Mouse (Mus musculus): ENCODE results near the gene Lst1. TPM values are rescaled to one million over a fixed set of nuclear protein-coding genes. Genes with fewer than 3 reads are reported as not detected.

The Lst1 gene
- polyA plus RNA-seq (2012) = 3.8 and 6.6 TPM in 2 replicates

DNA sequence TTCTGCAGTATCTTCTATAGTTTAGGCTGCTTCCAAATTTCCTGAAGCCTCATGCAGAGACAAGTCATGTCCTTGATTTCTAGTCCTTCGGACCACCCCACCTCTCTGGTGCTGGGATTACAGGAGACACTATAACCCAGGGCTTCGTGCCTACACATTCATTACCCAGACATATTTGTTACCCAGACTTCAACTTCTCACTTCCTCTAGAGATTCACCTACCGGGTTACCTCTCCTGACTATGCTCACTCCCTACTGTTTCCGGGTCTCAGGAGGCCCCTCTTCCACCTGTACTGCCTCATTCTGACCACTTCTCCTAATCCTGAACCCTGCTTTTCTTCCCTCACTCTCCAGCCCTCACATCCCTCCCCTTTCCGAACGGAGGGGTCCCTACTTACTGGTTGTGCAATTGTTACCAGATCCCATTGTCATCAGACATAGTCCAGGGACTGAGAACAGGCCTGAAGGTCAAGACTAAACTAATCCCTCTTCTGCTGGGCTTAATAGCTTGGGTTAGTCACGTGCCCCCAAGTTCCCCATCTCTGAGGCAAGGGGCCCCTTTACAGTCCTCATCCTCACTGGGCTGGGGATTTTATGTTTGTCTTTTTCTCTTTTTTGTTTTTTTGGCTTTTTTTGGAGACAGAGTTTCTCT is at the start of gene Lst1:
Gene Lst1, minus strand, starts transcription at position 481 of the 652 bp plus-strand sequence.

DNA sequence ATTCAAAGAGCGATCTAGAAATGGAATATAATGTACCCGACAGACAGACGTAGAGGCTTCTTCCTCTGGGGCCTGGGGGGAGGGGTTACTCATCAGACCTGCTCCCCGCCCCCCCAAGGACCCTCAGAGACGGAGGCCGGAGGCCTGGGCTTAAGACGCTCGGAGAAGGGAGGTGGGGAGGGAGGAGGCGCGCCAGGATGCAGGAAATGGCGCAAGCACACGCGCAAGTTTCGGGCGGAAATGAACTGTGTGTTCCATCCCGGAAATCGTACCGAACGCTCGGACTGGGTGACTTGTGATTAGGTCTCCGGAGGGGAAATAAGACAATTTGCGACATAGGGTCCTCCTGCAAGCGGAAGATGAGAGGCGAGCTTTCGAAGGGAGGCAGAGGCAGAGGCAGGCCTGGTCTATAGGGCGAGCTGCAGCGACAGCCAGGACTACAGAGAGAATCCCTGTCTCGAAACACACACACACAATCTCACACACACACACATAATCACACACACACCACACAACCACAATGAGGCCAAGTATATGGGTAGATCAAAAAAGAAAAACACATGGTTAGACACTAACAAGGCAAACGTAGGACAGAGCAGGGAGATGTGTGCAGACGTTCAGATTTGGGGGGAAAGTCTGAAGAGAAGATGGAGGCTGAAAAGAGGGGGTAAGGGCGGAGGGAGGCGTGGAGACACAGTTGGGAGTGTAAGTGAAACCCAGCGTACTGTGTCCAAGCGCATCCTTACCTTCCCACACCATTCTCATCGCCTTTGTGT is 47.6 kb upstream of the Lst1 start, which contains the start of gene Nfkbil1:
Gene Nfkbil1, minus strand, starts transcription at position 179 of the 776 bp plus-strand sequence.

DNA sequence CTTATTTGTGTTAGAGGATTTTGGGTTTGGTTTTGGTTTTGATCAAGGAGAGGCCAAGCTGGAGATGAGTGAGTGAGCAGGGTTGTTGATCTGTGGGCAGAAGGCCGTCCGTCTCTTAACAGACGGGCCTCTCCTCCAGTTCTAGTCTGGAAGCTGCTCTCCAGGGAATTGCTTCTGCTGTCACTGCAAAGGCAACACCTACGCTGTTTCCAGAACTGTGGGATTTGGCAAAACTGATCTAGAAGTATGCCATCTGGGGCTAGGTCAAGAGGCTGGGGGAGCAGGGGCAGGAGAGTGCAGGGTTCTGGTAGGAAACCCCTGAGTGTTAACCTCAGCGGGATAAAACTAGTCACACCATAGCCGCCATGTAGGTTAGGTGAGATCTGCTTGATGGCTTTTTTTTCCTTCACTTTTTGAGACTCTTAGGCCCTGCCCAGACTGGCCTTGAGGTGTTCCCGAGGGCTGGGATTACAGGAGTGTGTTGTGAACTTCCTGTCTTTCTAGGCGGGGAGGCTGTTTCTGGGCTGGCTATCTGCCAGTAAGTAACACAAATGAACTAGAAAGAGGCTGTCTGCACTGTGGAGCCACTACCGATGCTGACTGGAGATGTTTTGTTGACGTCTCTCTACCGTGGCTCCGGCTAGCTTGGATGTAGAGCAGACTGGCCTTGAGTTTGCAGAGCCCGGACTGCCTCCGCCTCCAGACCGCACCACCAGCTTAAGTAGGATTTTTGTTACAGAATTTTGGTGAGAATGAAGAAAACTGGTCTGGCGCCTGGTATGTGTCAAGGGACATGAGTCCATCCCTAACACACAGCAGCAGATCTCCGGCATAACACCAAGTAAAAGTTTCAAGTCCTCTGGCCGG is 45.1 kb upstream of the Lst1 start, which contains the start of gene Atp6v1g2:
Gene Atp6v1g2, plus strand, starts transcription at position 547 of the 867 bp plus-strand sequence.

GRCm38 (mm10) chr17:35220156-35220952 is 32.1 kb upstream of the Lst1 start, which contains the start of gene Gm16181:
Gene Gm16181, plus strand, starts transcription at chr17:35220834.

DNA sequence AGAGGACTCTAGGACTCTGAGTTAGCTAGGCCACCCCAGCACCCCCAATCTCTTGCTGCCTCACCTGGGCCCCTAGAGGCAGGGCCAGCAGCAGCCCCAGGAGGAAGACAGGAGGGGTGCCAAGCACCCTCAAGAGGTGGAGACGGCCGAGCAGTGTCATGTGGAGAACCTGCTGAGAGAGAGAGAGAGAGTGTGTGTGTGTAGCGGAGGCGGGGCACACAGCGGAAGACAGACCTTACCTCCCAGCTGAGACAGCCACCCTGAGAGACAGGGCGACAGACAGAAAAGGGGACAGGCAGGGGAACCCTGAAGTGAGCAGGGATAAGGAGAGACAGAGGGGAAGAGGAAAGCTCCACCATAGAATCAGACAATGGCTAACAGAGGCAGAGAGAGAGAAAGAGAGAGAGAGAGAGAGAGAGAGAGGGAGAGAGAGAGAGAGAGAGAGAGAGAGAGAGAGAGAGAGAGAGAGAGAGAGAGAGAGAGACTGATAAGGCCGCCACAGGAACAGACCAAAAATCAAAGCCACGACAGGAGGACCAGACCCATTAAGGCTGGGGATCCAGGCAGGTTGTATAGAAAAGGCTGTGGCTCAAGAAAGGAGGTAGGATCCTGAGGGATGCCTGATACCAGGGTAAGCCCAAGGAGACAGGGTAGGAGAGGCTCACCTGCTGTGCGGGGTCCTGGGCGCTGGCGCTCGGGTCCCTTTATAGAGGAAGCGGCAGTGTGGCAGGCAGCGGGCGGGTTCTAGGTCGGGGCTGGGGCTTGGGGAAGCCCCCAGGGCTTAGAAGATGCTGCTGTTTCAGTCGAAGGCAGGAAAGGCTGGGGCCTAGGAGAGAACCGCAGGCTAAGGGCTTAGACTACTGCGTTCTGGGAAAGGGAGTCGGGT is 16.5 kb upstream of the Lst1 start, which contains the start of gene Lta:
Gene Lta, minus strand, starts transcription at position 858 of the 886 bp plus-strand sequence.

DNA sequence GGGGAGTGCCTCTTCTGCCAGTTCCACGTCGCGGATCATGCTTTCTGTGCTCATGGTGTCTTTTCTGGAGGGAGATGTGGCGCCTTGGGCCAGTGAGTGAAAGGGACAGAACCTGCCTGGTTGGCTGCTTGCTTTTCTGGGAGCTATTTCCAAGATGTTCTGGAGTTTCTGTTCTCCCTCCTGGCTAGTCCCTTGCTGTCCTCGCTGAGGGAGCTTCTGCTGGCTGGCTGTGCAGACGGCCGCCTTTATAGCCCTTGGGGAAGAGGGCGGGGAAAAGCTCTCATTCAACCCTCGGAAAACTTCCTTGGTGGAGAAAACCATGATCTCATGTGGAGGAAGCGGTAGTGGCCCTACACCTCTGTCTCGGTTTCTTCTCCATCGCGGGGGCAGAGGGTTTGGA is 13.5 kb upstream of the Lst1 start, which contains the start of gene Tnf:
Gene Tnf, minus strand, starts transcription at position 221 of the 400 bp plus-strand sequence.

GRCm38 (mm10) chr17:35193881-35194843 is 5.9 kb upstream of the Lst1 start, which contains the start of gene Ltb:
Gene Ltb, plus strand, starts transcription at chr17:35194439.

DNA sequence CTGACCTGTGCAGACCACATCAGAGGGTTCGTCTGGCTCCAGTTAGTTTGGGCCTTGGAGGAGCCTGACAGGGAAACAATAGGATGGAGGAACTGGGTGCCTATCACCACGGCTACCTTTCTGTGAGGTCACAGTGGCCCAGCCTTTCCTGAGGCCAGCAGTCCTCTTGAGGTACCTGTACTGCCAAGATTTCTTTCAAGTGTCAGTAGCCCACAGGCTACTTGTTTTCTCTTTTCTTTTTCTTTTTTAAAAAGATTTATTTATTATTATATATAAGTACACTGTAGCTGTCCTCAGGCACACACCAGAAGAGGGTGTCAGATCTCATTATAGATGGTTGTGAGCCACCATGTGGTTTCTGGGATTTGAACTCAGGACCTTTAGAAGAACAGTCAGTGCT is 12.3 kb downstream of the Lst1 start, which contains the start of gene Aif1:
Gene Aif1, minus strand, starts transcription at position 101 of the 400 bp plus-strand sequence.

DNA sequence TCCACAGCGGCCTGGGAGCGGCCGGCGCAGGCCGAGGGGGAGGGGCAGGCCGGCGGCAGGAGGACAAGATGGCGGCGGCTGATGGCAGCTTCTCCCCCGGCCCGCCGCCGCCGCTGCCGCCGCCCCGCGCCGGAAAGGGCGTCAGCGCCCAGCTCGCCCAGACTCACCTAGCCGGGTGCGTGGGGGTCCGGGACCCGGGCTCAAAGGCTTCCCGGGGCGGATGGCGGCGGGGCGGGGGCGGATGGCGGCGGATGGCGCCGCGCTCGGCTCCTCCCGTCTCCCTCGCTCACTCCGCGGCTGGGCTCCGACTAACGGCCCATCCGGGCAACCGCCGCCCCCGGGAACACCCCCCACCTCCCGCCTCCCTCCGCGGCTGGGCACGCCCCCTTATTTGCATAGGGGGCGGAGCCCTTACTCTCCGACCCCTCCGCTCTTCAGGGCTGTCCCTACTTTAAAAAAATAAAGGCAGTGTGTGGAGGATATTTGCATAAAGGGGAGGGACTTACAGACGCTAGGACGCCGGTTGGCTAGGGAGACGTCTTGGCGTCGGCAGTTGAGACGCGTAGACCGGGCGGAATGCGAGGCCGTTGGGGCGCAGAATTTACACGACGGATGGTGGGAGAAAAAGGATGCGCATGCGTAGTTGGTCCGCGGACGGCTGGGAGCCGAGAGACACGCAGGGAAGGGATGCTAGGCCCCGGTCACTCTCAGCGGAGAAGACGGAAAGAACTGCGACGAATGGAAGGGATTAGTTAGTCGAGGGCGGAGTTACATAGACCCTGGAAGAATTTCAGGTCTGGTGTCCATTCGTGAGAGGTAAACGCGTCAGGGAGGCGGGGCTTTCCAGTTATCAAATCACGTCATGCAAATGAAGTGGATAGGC is 23.4 kb downstream of the Lst1 start, which contains the start of gene Prrc2a:
Gene Prrc2a, minus strand, starts transcription at position 330 of the 883 bp plus-strand sequence.

Other genes with a start within 250 kb of the Lst1 start
- gene Hspa1b, start 229.2 kb downstream of the Lst1 start, polyA plus RNA-seq (2012) = 425 and 1,961 TPM in 2 replicates
- gene Gm20481, start 218.5 kb downstream of the Lst1 start, polyA plus RNA-seq (2012) = 0.52 TPM in 1 of 2 replicates, not detected in the other
- gene Hspa1a, start 216.3 kb downstream of the Lst1 start, polyA plus RNA-seq (2012) = 239 and 1,296 TPM in 2 replicates
- gene Hspa1l, start 215.7 kb downstream of the Lst1 start, polyA plus RNA-seq (2012) = 0.06 TPM in 1 of 2 replicates, not detected in the other
- gene Lsm2, start 206.6 kb downstream of the Lst1 start, polyA plus RNA-seq (2012) = 154 and 167 TPM in 2 replicates
- gene Vars, start 187.5 kb downstream of the Lst1 start, polyA plus RNA-seq (2012) = 841 and 875 TPM in 2 replicates
- gene Vwa7, start 171.9 kb downstream of the Lst1 start, polyA plus RNA-seq (2012) = 0.24 and 0.38 TPM in 2 replicates
- gene Sapcd1, start 160.4 kb downstream of the Lst1 start, polyA plus RNA-seq (2012) = 6.0 and 11.9 TPM in 2 replicates
- gene Msh5, start 141.7 kb downstream of the Lst1 start, polyA plus RNA-seq (2012) = 3.4 and 5.4 TPM in 2 replicates
- gene Clic1, start 138.5 kb downstream of the Lst1 start, polyA plus RNA-seq (2012) = 109 and 129 TPM in 2 replicates
- gene Ddah2, start 129.4 kb downstream of the Lst1 start, polyA plus RNA-seq (2012) = 33.8 and 58.4 TPM in 2 replicates
- gene Ly6g6c, start 123.1 kb downstream of the Lst1 start, polyA plus RNA-seq (2012) = 0.09 TPM in 1 of 2 replicates, not detected in the other
- 0.04 TPM in 1 of 2 replicates, not detected in the other for gene Mpig6b, start 122.3 kb downstream of the Lst1 start, polyA plus RNA-seq (2012)
- gene Ly6g6e, start 111.5 kb downstream of the Lst1 start, polyA plus RNA-seq (2012) = not detected in 2 replicates
- gene Ly6g6d, start 110.4 kb downstream of the Lst1 start, polyA plus RNA-seq (2012) = 0.26 TPM in 1 of 2 replicates, not detected in the other
- gene Ly6g6f, start 102.8 kb downstream of the Lst1 start, polyA plus RNA-seq (2012) = 0.06 and 0.28 TPM in 2 replicates
- 118 and 123 TPM in 2 replicates for gene Abhd16a, start 99.2 kb downstream of the Lst1 start, polyA plus RNA-seq (2012)
- not detected in 2 replicates for gene Ly6g5c, start 80.2 kb downstream of the Lst1 start, polyA plus RNA-seq (2012)
- gene Ly6g5b, start 73.0 kb downstream of the Lst1 start, polyA plus RNA-seq (2012) = 0.45 and 0.69 TPM in 2 replicates
- gene Gpank1, start 67.0 kb downstream of the Lst1 start, polyA plus RNA-seq (2012) = 73.8 and 84.9 TPM in 2 replicates
- 77.7 and 78.6 TPM in 2 replicates for gene Csnk2b, start 66.4 kb downstream of the Lst1 start, polyA plus RNA-seq (2012)
- 4.1 and 4.4 TPM in 2 replicates for gene D17H6S53E, start 62.1 kb downstream of the Lst1 start, polyA plus RNA-seq (2012)
- gene Apom, start 56.4 kb downstream of the Lst1 start, polyA plus RNA-seq (2012) = 0.37 and 0.84 TPM in 2 replicates
- gene Bag6, start 53.3 kb downstream of the Lst1 start, polyA plus RNA-seq (2012) = 683 and 812 TPM in 2 replicates
- gene Prrc2a, start 23.5 kb downstream of the Lst1 start, polyA plus RNA-seq (2012) = 1,479 and 1,500 TPM in 2 replicates
- 3.5 and 4.0 TPM in 2 replicates for gene Aif1, start 12.4 kb downstream of the Lst1 start, polyA plus RNA-seq (2012)
- 14.0 and 15.6 TPM in 2 replicates for gene Ltb, start 6.0 kb upstream of the Lst1 start, polyA plus RNA-seq (2012)
- 12.8 and 21.1 TPM in 2 replicates for gene Tnf, start 13.6 kb upstream of the Lst1 start, polyA plus RNA-seq (2012)
- 0.10 and 0.22 TPM in 2 replicates for gene Lta, start 16.9 kb upstream of the Lst1 start, polyA plus RNA-seq (2012)
- not detected in 2 replicates for gene Gm16181, start 32.4 kb upstream of the Lst1 start, polyA plus RNA-seq (2012)
- gene Atp6v1g2, start 45.2 kb upstream of the Lst1 start, polyA plus RNA-seq (2012) = 5.5 and 9.2 TPM in 2 replicates
- gene Nfkbil1, start 47.4 kb upstream of the Lst1 start, polyA plus RNA-seq (2012) = 42.2 and 43.8 TPM in 2 replicates
- gene Ddx39b, start 53.3 kb upstream of the Lst1 start, polyA plus RNA-seq (2012) = 404 and 440 TPM in 2 replicates
- gene H2-D1, start 74.3 kb upstream of the Lst1 start, polyA plus RNA-seq (2012) = 854 and 953 TPM in 2 replicates
- gene H2-Q1, start 132.0 kb upstream of the Lst1 start, polyA plus RNA-seq (2012) = not detected in 2 replicates
- gene H2-Q2, start 153.8 kb upstream of the Lst1 start, polyA plus RNA-seq (2012) = not detected in 2 replicates
- gene H2-Q4, start 191.2 kb upstream of the Lst1 start, polyA plus RNA-seq (2012) = 178 and 252 TPM in 2 replicates
- 207 and 337 TPM in 2 replicates for gene H2-Q6, start 236.4 kb upstream of the Lst1 start, polyA plus RNA-seq (2012)